Mouse (Mus musculus): Measurements from ENCODE around the gene Dad1.

Gene Dad1

GRCm38 (mm10) chr14:54206750-54207550 is 47.0 kb downstream of the Dad1 start:
- WGBS = 67% methylated on average over 15 of the region's 15 CpGs

GRCm38 (mm10) chr14:54206309-54206708 is 47.6 kb downstream of the Dad1 start:
- WGBS = 92% methylated on average over 5 of the region's 5 CpGs

GRCm38 (mm10) chr14:54205904-54206303 is 48.0 kb downstream of the Dad1 start:
- 79% methylated on average over 6 of the region's 6 CpGs for WGBS

GRCm38 (mm10) chr14:54204786-54205185 is 49.1 kb downstream of the Dad1 start:
- WGBS = 87% methylated on average over 4 of the region's 4 CpGs

GRCm38 (mm10) chr14:54204311-54204710 is 49.6 kb downstream of the Dad1 start:
- 92% methylated on average over 8 of the region's 8 CpGs for WGBS

GRCm38 (mm10) chr14:54203776-54204175 is 50.1 kb downstream of the Dad1 start:
- WGBS = 88% methylated on average over 10 of the region's 10 CpGs

GRCm38 (mm10) chr14:54203207-54203606 is 50.7 kb downstream of the Dad1 start:
- WGBS = 77% methylated on average over 6 of the region's 6 CpGs

- 89% methylated on average over 8 of the region's 8 CpGs for WGBS
Observed at GRCm38 (mm10) chr14:54200363-54200762, 53.5 kb downstream of the Dad1 start.

GRCm38 (mm10) chr14:54199662-54200061 is 54.2 kb downstream of the Dad1 start:
- WGBS = 92% methylated on average over 8 of the region's 8 CpGs

- 54% methylated on average over 3 of the region's 3 CpGs for WGBS
Observed at GRCm38 (mm10) chr14:54197740-54198139, 56.2 kb downstream of the Dad1 start.

- WGBS = 51% methylated on average over 6 of the region's 6 CpGs
Observed at GRCm38 (mm10) chr14:54195838-54196423, 58.0 kb downstream of the Dad1 start.

GRCm38 (mm10) chr14:54193354-54194133 is 60.4 kb downstream of the Dad1 start:
- 86% methylated on average over 9 of the region's 9 CpGs for WGBS

GRCm38 (mm10) chr14:54192462-54192847 is 61.4 kb downstream of the Dad1 start:
- WGBS = 74% methylated on average over 3 of the region's 3 CpGs

- 55% methylated on average over 18 of the region's 18 CpGs for WGBS
Observed at GRCm38 (mm10) chr14:54191594-54192461, 62.1 kb downstream of the Dad1 start.

- 73% methylated on average over 4 of the region's 4 CpGs for WGBS
Observed at GRCm38 (mm10) chr14:54191026-54191390, 62.9 kb downstream of the Dad1 start.

- 61% methylated on average over 7 of the region's 7 CpGs for WGBS
Observed at GRCm38 (mm10) chr14:54190305-54191025, 63.4 kb downstream of the Dad1 start.

GRCm38 (mm10) chr14:54189255-54189654 is 64.6 kb downstream of the Dad1 start:
- WGBS = 62% methylated on average over 3 of the region's 3 CpGs

- WGBS = 86% methylated on average over 6 of the region's 6 CpGs
Observed at GRCm38 (mm10) chr14:54187211-54187610, 66.7 kb downstream of the Dad1 start.

Measured in cerebral cortex, adult 2 months (tissue).